Mouse (Mus musculus): ENCODE measurements around the gene Syne1.
A peak's percentile ranks its signal among the peaks of the same experiment; 100 is the strongest.

DNA sequence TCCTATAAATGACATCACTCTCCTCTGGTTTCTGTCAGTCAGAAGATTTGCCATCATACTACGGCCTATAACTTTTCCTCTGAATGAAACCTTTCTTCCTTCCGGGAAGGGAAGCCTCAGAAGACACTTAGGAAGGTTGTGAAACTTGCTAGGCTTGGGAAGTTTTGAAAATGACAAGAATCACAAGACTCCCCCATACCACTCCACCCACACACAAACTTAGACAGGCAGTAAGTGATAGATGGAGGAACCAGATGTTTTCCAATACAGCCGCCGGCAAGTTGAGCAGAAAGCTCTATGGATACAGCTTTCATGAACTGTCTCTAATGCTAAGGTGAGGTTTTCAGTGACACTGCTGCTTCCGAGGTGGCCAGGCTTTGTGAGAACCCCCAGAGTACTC is 275.5 kb downstream of the Syne1 start:
- no peak for TF ChIP-seq CTCF (IDR thresholded peaks at IDR 0.05)
- peak; percentile 30; the same call in 1 of the 2 replicates for TF ChIP-seq EP300 (IDR thresholded peaks at IDR 0.05)
